Mouse (Mus musculus): ENCODE measurements around the gene Hspa5. TPM values are rescaled to one million over a fixed set of nuclear protein-coding genes. Genes with fewer than 3 reads are reported as not detected.
A peak's percentile ranks its signal among the peaks of the same experiment; 100 is the strongest.
"Not testable (repeated sequence)": the region's sequence is repeated elsewhere in the genome, so short reads cannot be mapped to it uniquely, and the experiment has no call there.

The Hspa5 gene
- polyA plus RNA-seq, 1 experiment from 2014 or later, result 942 TPM

DNA sequence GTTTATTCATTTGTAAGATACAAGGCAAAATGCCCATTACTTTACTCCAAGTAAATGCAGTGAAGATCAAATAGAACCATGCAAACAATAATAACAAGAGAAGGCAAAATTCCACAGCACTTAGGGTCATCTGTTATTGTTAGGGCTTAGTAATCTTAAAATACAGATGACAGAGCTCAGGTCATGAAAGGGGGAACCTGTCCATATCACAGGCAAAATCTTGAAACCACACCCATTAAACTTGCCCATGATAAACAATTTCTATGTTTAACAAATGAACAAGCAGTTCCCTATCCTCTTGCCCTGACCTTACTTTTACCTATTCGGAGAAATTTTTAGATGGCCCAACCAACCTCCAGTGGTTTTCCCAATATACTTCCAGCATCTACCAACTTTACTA lies 37.8 kb downstream of the Hspa5 start:
- no peak overlapping the region for H3K4me3 ChIP-seq (ENCODE audit: low read depth, low read length)
- H3K9me3 ChIP-seq (ENCODE audit: control insufficient read depth, low read length), result no peaks in the 10 kb centered on the region
- ATAC-seq (ENCODE audit: low read depth) (no peak), DNase-seq (ENCODE audit: low spot score) (no peak)
- WGBS, result 96% methylated on average over 1 of the region's 1 CpGs
- H3K9ac ChIP-seq (ENCODE audit: low read depth, low read length), result no peak overlapping the region
- H3K27ac ChIP-seq (replicated peaks; ENCODE audit: low read depth, low read length), result no peak overlapping the region
- H3K27me3 ChIP-seq (replicated peaks; ENCODE audit: control insufficient read depth, insufficient read depth, low read length), result no peaks in the 10 kb centered on the region
- peaks cover 71% of the 10 kb centered on the region for H3K36me3 ChIP-seq (ENCODE audit: control insufficient read depth, insufficient read depth, low read length)
- H3K4me1 ChIP-seq (ENCODE audit: control insufficient read depth, insufficient read depth, low read length), result no peaks in the 10 kb centered on the region
- no peak overlapping the region for H3K4me2 ChIP-seq (ENCODE audit: low read depth, low read length)

DNA sequence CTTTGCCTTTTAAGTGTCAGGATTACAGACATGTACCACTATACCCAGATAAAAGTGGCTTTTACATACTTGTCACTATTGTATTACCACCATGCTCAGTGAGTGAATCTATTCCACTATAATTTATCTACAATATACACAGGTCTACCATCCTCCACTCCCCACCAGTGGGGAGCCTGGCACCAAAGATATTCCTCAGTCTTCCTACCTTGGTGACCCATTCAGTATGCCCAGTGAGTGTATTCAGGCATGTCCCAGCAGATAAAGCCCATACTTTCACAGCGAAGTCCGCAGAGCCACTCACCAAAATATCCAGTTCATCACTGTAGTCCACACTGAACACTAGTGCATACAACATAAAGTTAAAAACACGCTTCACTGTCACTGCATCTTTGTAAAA lies 39.0 kb downstream of the Hspa5 start:
- H3K4me3 ChIP-seq (ENCODE audit: low read depth, low read length), result no peak overlapping the region
- no peaks in the 10 kb centered on the region for H3K9me3 ChIP-seq (ENCODE audit: control insufficient read depth, low read length)
- no peak overlapping the region for H3K4me2 ChIP-seq (ENCODE audit: low read depth, low read length)
- H3K27me3 ChIP-seq (replicated peaks; ENCODE audit: control insufficient read depth, insufficient read depth, low read length), result no peaks in the 10 kb centered on the region
- no peaks in the 10 kb centered on the region for H3K4me1 ChIP-seq (ENCODE audit: control insufficient read depth, insufficient read depth, low read length)
- peaks cover 73% of the 10 kb centered on the region for H3K36me3 ChIP-seq (ENCODE audit: control insufficient read depth, insufficient read depth, low read length)
- 88% methylated on average over 3 of the region's 3 CpGs for WGBS
- no peak overlapping the region for H3K9ac ChIP-seq (ENCODE audit: low read depth, low read length)
- ATAC-seq (ENCODE audit: low read depth) (no peak), DNase-seq (ENCODE audit: low spot score) (no peak)
- H3K27ac ChIP-seq (replicated peaks; ENCODE audit: low read depth, low read length), result no peak overlapping the region

- H3K9ac ChIP-seq (ENCODE audit: low read depth, low read length), result no peak overlapping the region
- WGBS, result 82% methylated on average over 7 of the region's 7 CpGs
- no peak overlapping the region for H3K27ac ChIP-seq (replicated peaks; ENCODE audit: low read depth, low read length)
- ATAC-seq (ENCODE audit: low read depth), result no peak
- H3K4me2 ChIP-seq (ENCODE audit: low read depth, low read length), result no peak overlapping the region
- no peaks in the 10 kb centered on the region for H3K27me3 ChIP-seq (replicated peaks; ENCODE audit: control insufficient read depth, insufficient read depth, low read length)
- no peak for DNase-seq (ENCODE audit: low spot score)
- no peaks in the 10 kb centered on the region for H3K9me3 ChIP-seq (ENCODE audit: control insufficient read depth, low read length)
- H3K36me3 ChIP-seq (ENCODE audit: control insufficient read depth, insufficient read depth, low read length), result peaks cover 78% of the 10 kb centered on the region
- no peak overlapping the region for H3K4me3 ChIP-seq (ENCODE audit: low read depth, low read length)
- H3K4me1 ChIP-seq (ENCODE audit: control insufficient read depth, insufficient read depth, low read length), result no peaks in the 10 kb centered on the region
Observed at GRCm38 (mm10) chr2:34812706-34813105, 40.9 kb downstream of the Hspa5 start.

GRCm38 (mm10) chr2:34815893-34816292 lies 44.1 kb downstream of the Hspa5 start:
- H3K9me3 ChIP-seq (ENCODE audit: control insufficient read depth, low read length); H3K9ac ChIP-seq (ENCODE audit: low read depth, low read length); H3K4me3 ChIP-seq (ENCODE audit: low read depth, low read length); DNase-seq (ENCODE audit: low spot score); H3K4me2 ChIP-seq (ENCODE audit: low read depth, low read length); H3K27ac ChIP-seq (replicated peaks; ENCODE audit: low read depth, low read length); ATAC-seq (ENCODE audit: low read depth); H3K27me3 ChIP-seq (replicated peaks; ENCODE audit: control insufficient read depth, insufficient read depth, low read length); H3K4me1 ChIP-seq (ENCODE audit: control insufficient read depth, insufficient read depth, low read length): not testable (repeated sequence)
- WGBS, result 95% methylated on average over 2 of the region's 2 CpGs
- peaks cover 72% of the 10 kb centered on the region for H3K36me3 ChIP-seq (ENCODE audit: control insufficient read depth, insufficient read depth, low read length)

GRCm38 (mm10) chr2:34818492-34818891 lies 46.7 kb downstream of the Hspa5 start:
- DNase-seq (ENCODE audit: low spot score) (no peak), ATAC-seq (ENCODE audit: low read depth) (no peak)
- no peak overlapping the region for H3K27ac ChIP-seq (replicated peaks; ENCODE audit: low read depth, low read length)
- WGBS, result 86% methylated on average over 2 of the region's 2 CpGs
- H3K9ac ChIP-seq (ENCODE audit: low read depth, low read length), result no peak overlapping the region
- H3K4me1 ChIP-seq (ENCODE audit: control insufficient read depth, insufficient read depth, low read length), result no peaks in the 10 kb centered on the region
- no peaks in the 10 kb centered on the region for H3K27me3 ChIP-seq (replicated peaks; ENCODE audit: control insufficient read depth, insufficient read depth, low read length)
- no peaks in the 10 kb centered on the region for H3K9me3 ChIP-seq (ENCODE audit: control insufficient read depth, low read length)
- H3K36me3 ChIP-seq (ENCODE audit: control insufficient read depth, insufficient read depth, low read length), result peaks cover 69% of the 10 kb centered on the region
- H3K4me3 ChIP-seq (ENCODE audit: low read depth, low read length), result no peak overlapping the region
- no peak overlapping the region for H3K4me2 ChIP-seq (ENCODE audit: low read depth, low read length)

DNA sequence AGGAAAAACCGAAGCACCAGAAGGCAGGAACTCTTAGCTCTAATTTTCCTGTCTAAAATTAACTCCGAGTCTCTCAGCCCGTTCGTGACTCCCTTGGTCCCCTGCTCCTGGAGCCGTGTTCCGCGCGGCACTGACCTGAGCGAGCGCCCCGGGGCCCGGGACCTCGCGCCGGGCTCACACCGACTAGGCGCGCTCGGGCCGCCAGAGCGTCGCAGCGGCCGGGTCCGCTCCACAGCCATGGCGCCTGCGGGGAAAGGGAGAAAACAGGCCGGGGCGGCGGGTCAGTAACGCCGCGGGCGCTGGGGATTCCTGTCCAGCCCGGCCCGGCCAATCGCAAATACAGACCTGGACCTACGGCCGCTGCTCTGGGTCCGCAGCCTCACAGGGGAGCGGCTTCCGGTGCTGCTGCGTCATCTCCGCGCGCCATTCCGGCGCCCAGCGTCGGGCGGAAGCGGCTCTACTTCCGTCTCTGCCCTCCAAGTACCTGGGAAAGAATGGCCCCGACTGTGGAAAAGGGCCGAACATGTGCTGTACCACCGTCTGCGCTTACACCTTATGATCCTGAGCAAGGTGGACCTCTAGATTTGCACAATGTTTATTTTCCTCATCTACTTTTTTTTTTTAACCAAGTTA lies 54.2 kb downstream of the Hspa5 start, which contains the start of gene Fbxw2:
Fbxw2 (minus strand) TSS at position 485 of the 633 bp plus-strand sequence.
- H3K27me3 ChIP-seq (replicated peaks; ENCODE audit: control insufficient read depth, insufficient read depth, low read length), result no peaks in the 10 kb centered on the region
- 0% methylated on average over 42 of the region's 57 CpGs for whole genome bisulfite sequencing
- H3K9me3 ChIP-seq (ENCODE audit: control insufficient read depth, low read length), result peaks cover 13% of the 10 kb centered on the region
- peak within 1 kb of the TSS; percentile 80 for H3K27ac ChIP-seq (replicated peaks; ENCODE audit: low read depth, low read length)
- H3K4me3 ChIP-seq (ENCODE audit: low read depth, low read length), result peak within 1 kb of the TSS; percentile 98
- H3K4me2 ChIP-seq (ENCODE audit: low read depth, low read length), result peak within 1 kb of the TSS; percentile 70
- peak; percentile 98 for ATAC-seq (ENCODE audit: low read depth)
- peak within 1 kb of the TSS; percentile 92 for H3K9ac ChIP-seq (ENCODE audit: low read depth, low read length)
- DNase-seq (ENCODE audit: low spot score), result peak; percentile 95
- peaks cover 10% of the 10 kb centered on the region for H3K4me1 ChIP-seq (ENCODE audit: control insufficient read depth, insufficient read depth, low read length)
- peaks cover 18% of the 10 kb centered on the region for H3K36me3 ChIP-seq (ENCODE audit: control insufficient read depth, insufficient read depth, low read length)

- H3K27ac ChIP-seq (replicated peaks; ENCODE audit: low read depth, low read length), result peak overlapping the region; percentile 80
- H3K9me3 ChIP-seq (ENCODE audit: control insufficient read depth, low read length), result peaks cover 13% of the 10 kb centered on the region
- WGBS, result 36% methylated on average over 20 of the region's 21 CpGs
- ATAC-seq (ENCODE audit: low read depth), result no peak
- H3K4me3 ChIP-seq (ENCODE audit: low read depth, low read length), result peak overlapping the region; percentile 98
- peak overlapping the region; percentile 70 for H3K4me2 ChIP-seq (ENCODE audit: low read depth, low read length)
- no peak for DNase-seq (ENCODE audit: low spot score)
- peak overlapping the region; percentile 92 for H3K9ac ChIP-seq (ENCODE audit: low read depth, low read length)
- H3K36me3 ChIP-seq (ENCODE audit: control insufficient read depth, insufficient read depth, low read length), result 0 out of 2 replicates have a peak, but pooled peaks cover 13% of the 10 kb centered on the region
- H3K27me3 ChIP-seq (replicated peaks; ENCODE audit: control insufficient read depth, insufficient read depth, low read length), result no peaks in the 10 kb centered on the region
- peaks cover 10% of the 10 kb centered on the region for H3K4me1 ChIP-seq (ENCODE audit: control insufficient read depth, insufficient read depth, low read length)
Observed at GRCm38 (mm10) chr2:34826460-34827231, 54.9 kb downstream of the Hspa5 start.

Data from embryonic facial prominence, embryonic 14.5 days (tissue).